Mouse (Mus musculus) c-Kit-negative CD71-positive TER-119-positive erythroid progenitor cells, embryonic 14.5 days (primary cell): ENCODE data around the gene Rcbtb1.
A peak's percentile ranks its signal among the peaks of the same experiment; 100 is the strongest.
"Not testable (repeated sequence)": the region's sequence is repeated elsewhere in the genome, so short reads cannot be mapped to it uniquely, and the experiment has no call there.

Source experiments
- DNase-seq: peaks from one replicate; pipeline ENCODE4 v3.0.0-alpha.2; 2013; ENCODE audit warnings: low read depth, low spot score

Rcbtb1 gene

DNA sequence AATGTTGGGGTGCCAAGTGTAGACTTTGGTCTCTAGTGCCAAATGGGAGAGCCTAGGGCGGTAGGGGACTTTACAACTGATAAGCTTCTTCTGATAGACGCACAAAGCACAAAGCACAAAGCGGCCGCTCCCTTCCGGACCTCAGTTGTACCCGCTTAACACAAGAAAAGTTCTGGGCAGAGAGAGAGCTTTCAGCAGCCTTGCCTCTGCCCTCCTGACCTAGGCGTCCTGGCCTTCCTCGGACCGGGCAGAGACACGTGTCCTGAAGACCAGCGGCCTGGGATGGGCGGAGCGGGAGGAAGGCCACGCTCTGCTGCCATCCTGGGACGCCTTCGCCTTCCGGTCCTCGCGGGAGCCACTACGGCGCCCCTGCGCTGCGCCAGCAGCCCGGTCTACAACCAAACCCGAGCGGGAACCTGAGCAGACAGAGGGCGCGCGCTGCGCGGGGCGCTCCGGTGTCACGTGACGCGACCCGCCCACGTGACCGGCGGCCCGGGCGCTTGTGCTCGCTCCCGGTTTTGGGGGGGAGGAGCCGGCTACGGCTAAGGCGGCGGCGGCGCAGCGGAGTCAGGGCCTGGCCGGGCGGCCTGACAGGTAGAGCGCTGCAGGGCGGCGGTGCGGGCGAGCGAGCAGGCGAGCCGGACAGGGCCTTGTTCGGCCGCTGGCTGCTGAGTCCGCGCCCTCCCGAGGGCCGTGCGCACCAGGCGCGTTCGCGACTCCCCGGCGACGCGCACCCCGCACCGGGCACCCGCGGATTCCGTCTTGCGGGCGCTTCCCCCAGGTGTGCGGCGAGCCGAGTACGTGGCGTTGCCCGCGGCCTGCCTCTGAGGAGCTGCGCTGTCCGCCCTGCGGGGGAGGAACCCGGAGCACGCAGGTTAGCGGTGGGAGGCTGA, at the start of gene Rcbtb1:
Rcbtb1 (plus strand) TSS at position 499 of the 893 bp plus-strand sequence.
- peak; percentile 85 for DNase-seq

DNA sequence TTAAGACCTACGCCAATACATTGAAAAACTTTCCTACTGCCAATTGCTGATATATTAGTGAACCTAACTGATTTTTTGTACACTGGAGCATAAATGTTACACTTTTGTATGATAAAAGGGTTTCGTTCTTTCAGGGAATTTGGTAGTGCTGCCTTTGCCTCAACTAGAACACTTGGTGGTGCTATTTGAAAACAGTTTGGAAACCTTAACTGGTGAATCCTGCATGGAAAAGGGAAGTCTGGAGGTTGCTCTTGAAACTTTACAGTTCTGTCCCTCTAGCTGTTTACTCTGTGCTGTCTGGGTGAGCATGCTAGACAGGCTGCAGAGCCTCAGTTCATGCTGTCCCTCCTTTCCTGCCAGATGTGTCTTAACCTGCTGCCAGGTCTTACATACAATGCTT, 45.4 kb upstream of the Rcbtb1 start:
- no peak for DNase-seq

DNA sequence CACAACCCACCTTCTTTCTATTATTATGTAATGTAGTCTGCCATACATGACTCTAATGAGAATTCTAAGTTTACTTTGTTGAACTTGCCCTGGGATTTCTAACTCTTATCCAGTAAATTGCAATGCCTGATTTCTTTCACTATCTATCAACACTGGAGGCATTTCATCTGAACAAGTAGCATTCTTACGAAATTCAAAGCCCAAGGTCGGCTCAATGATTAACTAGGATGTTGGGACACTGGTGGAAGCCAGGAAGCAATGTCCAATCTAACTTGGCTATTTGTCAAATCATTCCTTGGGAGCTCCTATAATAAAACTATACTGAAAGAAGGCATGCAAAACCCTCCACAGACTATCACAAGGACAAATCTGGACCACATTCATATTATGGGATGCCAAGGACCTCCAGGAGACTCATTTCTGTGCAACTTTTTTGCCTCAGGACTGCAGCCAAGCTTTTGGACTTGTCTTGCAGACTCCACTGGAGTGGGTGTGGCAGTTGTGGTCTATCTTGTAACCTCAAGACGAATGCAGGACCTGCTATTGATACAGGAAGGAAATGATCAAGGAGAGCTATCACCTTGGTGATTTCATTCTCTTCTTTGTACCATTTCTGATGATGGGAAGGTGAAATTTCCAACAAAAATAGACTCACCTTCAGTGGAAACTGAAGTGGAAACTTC, 43.9 kb upstream of the Rcbtb1 start:
- no peak for DNase-seq

DNA sequence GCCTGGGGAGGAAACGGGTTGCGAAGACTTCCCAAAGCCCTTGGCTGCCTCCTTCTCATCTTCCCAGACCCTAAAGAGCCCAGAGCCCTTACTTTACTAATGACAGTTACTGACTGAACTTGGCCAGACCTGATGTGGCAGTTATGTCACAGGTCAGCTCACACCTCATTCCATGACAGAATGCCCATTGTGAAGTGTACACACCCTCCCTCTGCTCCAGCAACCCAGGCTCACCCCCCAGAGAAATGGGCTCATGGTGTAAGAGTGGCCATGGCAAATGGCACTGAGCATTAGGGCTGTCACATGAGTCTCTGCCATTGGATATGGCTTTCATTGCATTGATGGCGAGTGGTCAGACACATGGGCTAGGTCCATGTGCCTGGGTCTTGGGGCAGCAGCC, 22.4 kb upstream of the Rcbtb1 start, which contains the start of gene Gm5142:
Gm5142 (minus strand) TSS at position 101 of the 400 bp plus-strand sequence.
- DNase-seq: no peak

DNA sequence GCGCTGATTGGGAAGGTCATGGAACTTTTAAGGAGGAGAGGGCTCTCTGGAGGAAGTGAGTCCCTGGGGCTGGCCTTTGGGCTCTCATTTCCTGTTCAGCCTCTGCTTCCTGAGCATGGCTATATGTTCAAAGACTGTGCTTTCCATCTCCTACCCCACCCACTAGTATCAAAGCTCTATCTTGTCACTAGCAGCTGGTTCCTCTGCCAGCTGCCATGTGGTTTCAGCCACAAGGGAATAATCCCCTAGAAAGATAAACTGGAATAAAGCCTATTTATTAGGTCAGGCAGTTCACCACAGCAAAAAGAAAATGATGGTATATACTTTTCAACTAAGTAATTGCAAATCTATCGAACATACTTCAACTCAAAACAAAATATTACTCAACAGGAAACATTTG, 18.3 kb upstream of the Rcbtb1 start:
- no peak for DNase-seq

DNA sequence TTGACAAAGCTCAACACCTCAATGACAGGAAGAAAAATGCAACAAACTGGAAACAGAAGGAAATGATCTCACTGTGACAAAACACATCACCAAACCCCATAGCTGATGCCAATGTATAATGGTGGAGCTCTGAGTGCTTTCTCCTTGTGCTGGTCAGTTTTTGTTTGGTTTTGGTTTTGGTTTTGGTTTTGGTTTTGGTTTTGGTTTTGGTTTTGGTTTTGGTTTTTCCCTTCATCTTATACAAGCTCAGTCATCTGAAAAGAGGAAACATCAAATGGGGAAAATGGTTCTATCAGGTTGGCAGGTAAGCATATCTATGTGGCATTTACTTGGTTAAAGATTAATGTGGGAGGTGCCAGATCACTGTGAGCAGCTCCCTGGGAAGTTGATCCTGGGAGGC, 15.5 kb upstream of the Rcbtb1 start:
- no peak for DNase-seq

DNA sequence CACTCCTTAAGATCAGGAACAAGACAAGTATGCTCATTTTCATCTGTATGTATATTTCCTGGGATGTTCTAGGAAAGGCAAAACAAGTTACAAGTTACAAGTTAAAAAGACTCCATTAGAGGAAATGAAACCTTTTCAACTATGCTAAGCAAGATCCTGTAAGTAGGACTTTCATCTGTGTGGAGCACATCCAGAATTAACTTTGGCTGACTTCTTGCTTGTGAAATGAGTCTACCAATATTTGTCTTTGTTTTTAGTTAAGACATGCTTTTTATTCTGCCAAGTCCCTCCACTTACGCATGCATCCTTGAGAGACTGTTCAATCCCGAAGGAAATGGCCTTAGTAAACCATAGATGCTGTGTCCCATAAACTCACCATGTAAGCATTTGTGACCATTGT, 14.9 kb upstream of the Rcbtb1 start:
- no peak for DNase-seq

DNA sequence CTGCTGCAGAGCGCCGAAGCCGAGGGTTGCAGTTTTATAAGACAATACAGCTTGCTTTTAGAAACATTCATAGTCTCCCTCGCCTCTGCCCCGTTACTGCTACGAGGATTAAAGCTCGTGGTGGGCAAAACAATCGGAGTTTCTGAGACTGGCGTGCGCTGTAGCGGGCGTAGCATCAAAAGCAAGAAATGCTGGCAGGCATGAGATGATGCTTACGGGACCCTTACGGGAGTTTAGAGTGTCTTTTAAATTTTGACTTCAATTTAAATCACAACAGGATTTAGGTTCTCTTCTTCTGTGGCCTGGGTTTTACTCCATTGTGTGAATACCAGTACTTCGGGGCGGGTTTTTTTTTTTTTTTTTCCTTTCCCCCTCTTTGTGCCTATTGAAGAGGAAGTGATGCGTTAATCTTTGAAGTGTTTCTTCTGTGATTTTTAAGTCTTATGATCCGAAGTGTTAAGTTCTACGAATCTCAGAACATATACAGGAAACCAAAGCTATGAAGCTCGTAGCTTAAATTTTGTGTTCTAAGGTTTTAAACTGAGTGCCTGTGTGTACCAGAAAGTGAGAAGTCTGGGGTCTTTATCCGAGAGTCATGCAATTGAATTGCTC, 701 bp downstream of the Rcbtb1 start:
- DNase-seq: no peak

DNA sequence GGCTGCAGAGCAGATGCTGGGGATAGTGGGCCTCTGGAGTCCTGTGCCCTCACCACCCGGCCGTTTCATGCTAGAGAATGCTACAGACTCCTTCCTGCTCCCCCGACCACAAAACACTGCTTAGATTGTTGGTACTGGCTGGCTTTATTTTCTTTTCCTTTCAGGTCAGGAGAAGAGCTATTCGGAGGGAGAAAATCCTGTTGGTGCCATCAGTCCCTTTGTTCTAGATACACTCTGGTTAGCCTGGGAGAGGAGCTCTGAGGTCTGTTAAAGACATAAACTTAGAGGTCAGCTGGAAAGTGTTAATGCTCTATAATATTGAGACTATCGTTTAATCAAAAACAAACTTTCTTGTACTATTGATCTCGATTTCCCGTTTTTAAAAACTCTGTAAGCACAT, 4.5 kb downstream of the Rcbtb1 start:
- no peak for DNase-seq

DNA sequence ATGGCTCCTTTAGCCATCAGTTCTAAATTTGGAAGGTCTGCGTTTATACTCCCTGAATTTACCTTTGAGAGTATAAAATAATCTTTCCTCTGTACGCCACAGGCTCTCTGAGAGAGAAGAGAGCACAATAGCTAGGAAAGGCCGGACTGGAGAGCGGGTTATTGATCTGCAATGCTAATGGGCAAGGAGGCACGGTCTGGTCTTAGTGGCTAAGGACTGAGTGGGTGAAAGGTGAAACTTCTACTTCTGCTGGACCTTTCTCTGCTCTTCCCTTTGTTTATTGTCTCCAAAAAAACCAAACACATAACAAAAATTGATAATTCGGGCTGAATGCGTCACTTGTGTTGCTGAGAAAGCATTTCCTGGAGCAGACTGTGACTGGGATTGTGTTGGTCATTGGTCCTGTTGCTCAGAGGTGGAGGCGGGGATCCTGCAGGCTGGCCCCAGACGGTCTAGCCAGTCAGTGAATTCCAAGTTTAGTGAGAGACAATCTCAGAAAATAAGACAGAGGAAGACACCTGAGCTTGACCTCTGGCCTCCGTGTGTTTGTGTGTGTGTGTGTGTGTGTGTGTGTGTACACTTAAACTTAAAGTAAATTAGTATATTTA, 5.1 kb downstream of the Rcbtb1 start:
- DNase-seq: no peak

DNA sequence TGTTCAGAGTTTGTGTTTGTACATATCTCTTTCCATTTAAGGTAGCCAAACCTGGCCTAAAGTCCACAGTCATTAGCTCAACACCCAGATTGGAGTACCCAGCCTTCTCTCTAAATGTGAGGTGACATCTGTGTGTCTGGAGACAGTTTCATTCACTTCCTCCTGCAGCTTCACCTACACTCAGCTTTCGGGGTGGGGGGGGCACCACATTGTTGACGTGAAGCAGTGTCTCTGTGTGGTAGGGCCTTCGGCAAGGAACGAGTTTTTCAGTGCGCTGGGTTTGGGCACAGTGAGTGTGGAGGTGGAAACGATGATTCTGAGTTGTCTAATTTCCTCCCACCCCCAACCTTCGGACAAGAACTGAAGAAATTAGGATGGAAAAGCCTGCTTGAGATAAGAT, 8.0 kb downstream of the Rcbtb1 start:
- no peak for DNase-seq

DNA sequence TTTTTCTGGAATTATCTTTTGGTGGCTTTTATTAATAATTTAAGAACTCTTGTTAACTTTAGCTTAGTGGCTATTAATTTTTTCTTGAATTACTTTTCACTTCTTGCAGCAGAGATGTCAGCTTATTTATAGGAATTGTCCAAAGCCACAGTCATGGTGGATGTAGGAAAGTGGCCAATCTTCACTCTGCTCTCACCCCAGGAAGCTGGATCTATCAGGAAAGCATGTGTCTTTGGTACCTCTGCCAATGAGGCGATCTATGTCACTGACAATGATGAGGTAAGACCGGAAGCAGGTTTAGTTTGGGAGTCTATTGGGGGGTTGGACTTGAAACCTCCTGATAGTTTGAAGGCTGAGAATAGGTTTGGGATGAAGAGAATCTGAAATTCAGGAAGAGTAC, 8.8 kb downstream of the Rcbtb1 start:
- no peak for DNase-seq

DNA sequence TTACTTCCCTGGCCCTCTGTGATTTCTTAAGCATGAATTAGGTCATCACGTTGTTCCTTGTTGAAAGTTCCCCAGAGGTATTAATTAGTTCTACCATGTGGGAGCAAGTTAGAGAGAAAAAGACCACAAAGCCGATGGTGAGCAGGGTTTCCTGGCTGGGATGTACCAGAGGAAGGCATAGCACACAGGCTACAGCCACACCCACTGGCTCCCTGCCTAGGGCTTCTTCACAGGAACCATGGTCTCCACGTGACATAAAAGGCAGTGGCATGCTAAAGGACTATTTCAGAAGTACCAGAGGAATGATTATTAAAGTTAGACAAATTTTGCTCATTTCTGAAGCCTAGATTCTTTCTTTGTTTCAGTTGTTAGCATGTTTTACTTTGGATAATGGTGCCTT, 18.2 kb downstream of the Rcbtb1 start:
- DNase-seq: no peak

DNA sequence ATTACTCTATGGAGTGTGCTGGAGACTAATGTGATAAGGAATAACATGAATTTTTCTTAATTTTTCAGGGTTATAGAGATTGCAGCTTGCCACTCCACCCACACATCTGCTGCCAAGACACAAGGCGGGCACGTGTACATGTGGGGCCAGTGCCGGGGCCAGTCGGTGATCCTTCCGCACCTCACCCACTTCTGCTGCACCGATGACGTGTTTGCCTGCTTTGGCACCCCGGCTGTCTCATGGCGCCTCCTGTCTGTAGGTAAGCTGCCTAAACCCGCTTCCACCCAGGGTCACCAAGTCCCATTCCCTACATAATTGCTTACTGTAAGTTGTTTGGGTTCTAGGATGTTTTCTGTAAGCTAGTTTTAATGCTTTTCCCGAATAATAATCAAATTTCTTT, 25.2 kb downstream of the Rcbtb1 start:
- no peak for DNase-seq

DNA sequence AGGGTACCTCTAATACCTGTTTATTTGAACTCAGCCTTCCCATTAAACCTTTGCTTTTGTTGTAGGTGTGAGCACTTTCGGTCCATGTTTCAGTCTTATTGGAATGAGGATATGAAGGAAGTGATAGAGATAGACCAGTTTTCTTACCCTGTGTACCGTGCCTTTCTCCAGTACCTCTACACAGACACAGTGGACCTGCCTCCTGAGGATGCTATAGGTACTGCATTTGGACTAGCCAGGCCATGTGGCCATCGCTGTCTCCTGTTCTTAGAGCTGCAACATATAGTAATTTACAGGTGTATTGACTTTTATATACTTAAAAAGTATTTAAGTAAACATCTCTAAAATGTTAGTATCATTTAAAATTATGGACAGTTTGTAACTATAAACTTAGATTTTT, 28.8 kb downstream of the Rcbtb1 start:
- DNase-seq: no peak

DNA sequence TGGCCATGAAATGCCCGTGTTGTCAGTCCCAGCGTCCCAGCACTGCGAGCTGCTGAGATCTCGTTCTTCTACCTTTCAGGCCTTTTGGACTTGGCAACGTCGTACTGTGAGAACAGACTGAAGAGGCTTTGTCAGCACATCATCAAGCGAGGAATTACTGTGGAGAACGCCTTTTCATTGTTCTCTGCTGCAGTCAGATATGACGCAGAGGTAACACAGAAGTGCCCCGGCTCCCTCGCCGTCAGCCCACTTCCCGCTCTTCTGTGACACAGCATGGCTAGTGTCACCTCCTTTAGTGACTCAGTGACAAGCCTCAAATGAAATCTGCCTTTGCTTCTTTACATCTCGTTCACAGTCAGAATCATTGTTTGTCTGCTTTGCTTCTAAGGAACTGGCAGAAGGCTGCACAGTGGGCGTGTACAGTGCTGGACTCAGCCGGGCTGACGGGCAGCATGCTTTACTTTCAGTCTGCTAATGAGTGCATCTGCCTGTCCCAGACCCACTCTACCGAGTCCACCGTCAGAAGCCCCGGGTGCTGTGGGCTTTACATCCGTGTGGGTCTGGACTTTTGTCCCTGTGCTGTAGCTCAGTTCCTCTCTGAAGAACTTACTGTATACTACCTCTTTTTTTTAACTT, 29.4 kb downstream of the Rcbtb1 start:
- no peak for DNase-seq

DNA sequence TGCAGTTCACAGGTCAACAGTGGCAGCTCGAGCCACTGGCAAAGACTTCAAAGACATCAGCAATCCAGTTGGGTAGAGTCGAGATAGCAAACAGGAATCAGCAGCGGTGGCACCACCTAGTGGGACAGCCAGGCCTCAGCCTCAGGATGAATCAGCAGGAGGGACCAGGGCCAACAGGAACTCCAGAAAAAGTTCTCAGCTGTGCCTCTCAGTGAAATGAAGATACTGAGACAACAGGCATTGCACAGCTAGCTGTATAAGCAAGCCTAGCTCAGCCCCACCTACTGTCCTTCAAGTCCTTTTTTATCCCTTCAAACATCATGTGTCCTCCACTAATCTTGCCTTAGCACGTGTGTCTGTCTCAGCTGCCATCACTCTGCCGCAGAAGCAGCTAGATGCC, 31.0 kb downstream of the Rcbtb1 start:
- no peak for DNase-seq

DNA sequence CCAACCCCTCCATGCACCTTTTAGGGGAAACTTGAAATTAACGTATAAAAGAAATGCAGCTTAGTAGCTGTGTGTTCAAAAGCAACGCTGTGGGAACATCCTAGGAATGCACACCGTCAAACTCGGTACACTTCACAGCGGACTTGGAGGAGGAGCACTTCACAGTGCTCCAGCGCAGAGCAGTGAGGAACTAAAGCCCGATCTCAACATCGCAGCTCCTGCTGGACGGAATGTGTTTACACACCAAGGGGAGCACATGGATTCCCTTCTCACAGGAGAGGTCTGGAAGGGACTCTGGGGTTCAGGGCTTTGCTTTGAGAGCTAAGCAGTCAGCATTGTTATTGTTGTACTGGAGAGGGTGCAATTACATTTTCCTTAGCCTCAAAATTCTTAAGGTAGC, 32.6 kb downstream of the Rcbtb1 start:
- no peak for DNase-seq

DNA sequence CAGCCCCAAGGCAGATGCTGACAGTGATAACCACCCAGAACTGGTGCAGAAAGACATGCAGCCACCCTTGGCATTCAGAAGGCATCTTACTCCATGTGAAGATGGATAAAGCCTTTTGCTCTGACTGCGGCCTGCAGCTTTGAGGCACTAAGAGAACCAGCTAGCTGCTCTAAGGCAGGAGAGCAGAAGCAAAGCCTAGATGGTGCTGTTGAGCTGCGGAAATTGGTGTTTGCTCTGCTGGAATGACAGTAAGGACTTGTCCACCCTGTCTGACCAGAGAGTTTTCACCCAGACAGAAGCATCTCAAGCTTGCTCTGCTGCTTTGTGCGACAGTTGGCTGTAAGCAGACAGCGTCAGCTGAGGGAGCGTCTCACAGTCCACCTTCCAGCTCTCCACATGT, 49.3 kb downstream of the Rcbtb1 start:
- not testable (repeated sequence) for DNase-seq

DNA sequence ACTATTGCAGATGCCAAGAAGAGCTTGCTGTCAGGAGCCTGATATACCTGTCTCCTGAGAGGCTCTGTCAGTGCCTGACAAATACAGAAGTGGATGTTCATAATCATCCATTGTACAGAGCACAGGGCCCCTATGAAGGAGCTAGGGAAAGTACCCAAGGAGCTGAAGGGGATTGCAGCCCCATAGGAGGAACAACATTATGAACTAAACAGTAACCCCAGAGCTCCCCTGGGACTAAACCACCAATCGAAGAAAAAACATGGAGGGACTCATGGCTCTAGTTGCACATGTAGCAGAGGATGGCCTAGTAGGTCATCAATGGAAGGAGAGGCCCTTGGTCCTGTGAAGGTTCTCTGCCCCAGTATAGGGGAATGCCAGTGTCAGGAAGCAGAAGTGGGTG, 54.9 kb downstream of the Rcbtb1 start:
- DNase-seq: not testable (repeated sequence)

DNA sequence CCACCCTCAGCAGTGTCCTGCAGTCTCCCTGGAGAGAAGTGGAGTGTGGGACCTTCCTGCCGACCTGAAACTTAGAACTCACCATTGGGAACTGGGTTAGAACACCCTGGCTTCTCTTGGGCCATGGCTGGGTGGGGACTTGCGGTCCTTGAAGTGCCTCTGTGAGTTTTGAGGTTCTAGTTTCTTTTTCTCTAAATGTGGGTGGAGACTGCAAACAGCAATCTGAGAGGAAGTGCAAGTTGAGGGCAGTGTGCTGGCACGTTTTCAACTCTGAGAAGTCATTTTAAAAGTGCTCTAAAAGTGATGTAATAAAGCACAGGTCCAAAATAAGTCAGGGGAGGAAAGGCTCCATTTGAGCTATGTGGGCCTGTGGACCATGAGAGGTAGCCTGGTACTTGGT, 59.0 kb downstream of the Rcbtb1 start, which contains the start of gene Gm6904:
Gm6904 (minus strand) TSS at position 161 of the 400 bp plus-strand sequence.
- DNase-seq: no peak

DNA sequence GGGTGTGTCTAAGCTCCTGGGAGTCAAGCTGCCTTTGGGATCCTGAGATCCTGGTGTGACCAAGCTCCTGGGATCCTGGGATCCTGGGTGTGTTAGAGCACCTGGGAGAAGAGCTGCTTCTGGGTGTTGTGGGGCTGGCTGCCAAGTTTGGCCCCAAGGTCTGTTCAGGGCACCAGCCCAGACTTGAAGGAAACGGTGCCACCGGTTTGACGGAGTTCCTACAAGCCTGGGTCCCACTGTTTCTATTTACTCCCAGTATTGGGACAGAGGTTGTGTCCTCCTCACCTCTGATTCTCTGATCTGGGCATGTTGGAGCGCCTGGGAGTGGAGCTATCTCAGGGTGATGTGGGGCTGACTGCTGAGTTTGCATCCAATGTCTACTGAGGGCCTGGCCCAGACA, 74.0 kb downstream of the Rcbtb1 start:
- DNase-seq: not testable (repeated sequence)
